Comparison of ENCODE assay signal across 8 mouse cellular contexts in genomic region chr2:155729158-155729645, GRCm38 (mm10). TPM values are rescaled to one million over a fixed set of nuclear protein-coding genes. Genes with fewer than 3 reads are reported as not detected.
A peak's percentile ranks its signal among the peaks of the same experiment; 100 is the strongest.
DNase-seq lines count a peak whose midpoint lies in the region; ATAC-seq lines count a peak whose summit lies in the region.

Gene Edem2, minus strand, starts transcription at chr2:155729475.

- H3K4me3 ChIP-seq in hindbrain, embryonic 16.5 days (ENCODE audit: low read length), result peak within 1 kb of the TSS; percentile 98
- peak within 1 kb of the TSS; percentile 79 for H3K4me3 ChIP-seq in macrophage (ENCODE audit: inconsistent target)

- peaks cover 7% of the 10 kb centered on the region; the same call in 1 of the 2 replicates for H3K36me3 ChIP-seq in hindbrain, embryonic 16.5 days (ENCODE audit: control insufficient read depth, insufficient read depth, low read length)
- 0 out of 2 replicates have a peak, but pooled peaks cover 2% of the 10 kb centered on the region for H3K36me3 ChIP-seq in macrophage (ENCODE audit: inconsistent target)

- peaks cover 13% of the 10 kb centered on the region for H3K4me1 ChIP-seq in hindbrain, embryonic 16.5 days (ENCODE audit: control insufficient read depth, insufficient read depth, low read depth, low read length)

- H3K4me2 ChIP-seq in hindbrain, embryonic 16.5 days (ENCODE audit: low read length), result peak within 1 kb of the TSS; percentile 95

- H3K79me2 ChIP-seq in macrophage (ENCODE audit: inconsistent target), result peaks cover 18% of the 10 kb centered on the region; the same call in 1 of the 2 replicates

- WGBS in hindbrain, embryonic 16.5 days, result under 1% methylated on average over 31 of the region's 33 CpGs
- WGBS in macrophage (ENCODE audit: missing documents), result under 1% methylated on average over 33 of the region's 33 CpGs

- peak; percentile 69 for DNase-seq in WW6 (ENCODE audit: low read depth, low spot score)
- DNase-seq in cerebellum, postnatal 4 days (ENCODE audit: low spot score in 2 of 2), result peak; percentile 74 to 86
- DNase-seq in gastrocnemius, adult 18-20 months (ENCODE audit: low spot score), result peak; percentile 94
- DNase-seq in left cerebral cortex, adult 18-20 months (ENCODE audit: low spot score in 2 of 2), result peak; percentile 91 to 95
- peak; percentile 95 for DNase-seq in right cerebral cortex, adult 18-20 months
- peak; percentile 51 for DNase-seq in urinary bladder, postnatal 10 days (ENCODE audit: low spot score)

- H3K27me3 ChIP-seq in hindbrain, embryonic 16.5 days (replicated peaks; ENCODE audit: control insufficient read depth, insufficient read depth, low read length), result no peaks in the 10 kb centered on the region

- peak within 1 kb of the TSS; percentile 72 for H3K27ac ChIP-seq in hindbrain, embryonic 16.5 days (ENCODE audit: low read depth, low read length)
- no peak within 1 kb of the TSS for H3K27ac ChIP-seq in macrophage

- peak within 1 kb of the TSS; percentile 87 for H3K9ac ChIP-seq in hindbrain, embryonic 16.5 days (ENCODE audit: low read depth, low read length)

- H3K9me3 ChIP-seq in hindbrain, embryonic 16.5 days (ENCODE audit: control insufficient read depth, low read length), result no peaks in the 10 kb centered on the region

- peak; percentile 98 for ATAC-seq in hindbrain, embryonic 16.5 days

RNA-seq across cellular contexts. Expression of gene Edem2, which starts in this region (rescaled TPM):
- total RNA-seq in gastrocnemius, adult 18-20 months (2021), result 1 to 10 TPM; 4.3 to 4.9 TPM
- 42.4 and 45.5 TPM in 2 replicates for polyA plus RNA-seq in hindbrain, embryonic 16.5 days (2015; fragmentation: Nextera tagmentation; extraction: Ambion mirVana)
- 10 to 100 TPM; 18.2 to 19.9 TPM for total RNA-seq in left cerebral cortex, adult 18-20 months (2021)
- total RNA-seq in macrophage (2018; cell fraction: chromatin; rRNA removed), result 10 to 100 TPM; 28.7 to 84.5 (median 47.7) TPM
- total RNA-seq in macrophage (2018; cell fraction: cytosol; rRNA removed), result 10 to 100 TPM; 34.0 to 58.4 (median 43.3) TPM
- 10 to 100 TPM; 37.8 to 79.0 (median 50.3) TPM for total RNA-seq in macrophage (2018; cell fraction: nucleus; rRNA removed)
- 36.4 to 53.2 TPM (median 42.4 TPM) in 3 replicates for polyA plus RNA-seq in macrophage (2018)
